Mouse (Mus musculus): ENCODE data around the gene Morn1.

Gene Morn1

DNA sequence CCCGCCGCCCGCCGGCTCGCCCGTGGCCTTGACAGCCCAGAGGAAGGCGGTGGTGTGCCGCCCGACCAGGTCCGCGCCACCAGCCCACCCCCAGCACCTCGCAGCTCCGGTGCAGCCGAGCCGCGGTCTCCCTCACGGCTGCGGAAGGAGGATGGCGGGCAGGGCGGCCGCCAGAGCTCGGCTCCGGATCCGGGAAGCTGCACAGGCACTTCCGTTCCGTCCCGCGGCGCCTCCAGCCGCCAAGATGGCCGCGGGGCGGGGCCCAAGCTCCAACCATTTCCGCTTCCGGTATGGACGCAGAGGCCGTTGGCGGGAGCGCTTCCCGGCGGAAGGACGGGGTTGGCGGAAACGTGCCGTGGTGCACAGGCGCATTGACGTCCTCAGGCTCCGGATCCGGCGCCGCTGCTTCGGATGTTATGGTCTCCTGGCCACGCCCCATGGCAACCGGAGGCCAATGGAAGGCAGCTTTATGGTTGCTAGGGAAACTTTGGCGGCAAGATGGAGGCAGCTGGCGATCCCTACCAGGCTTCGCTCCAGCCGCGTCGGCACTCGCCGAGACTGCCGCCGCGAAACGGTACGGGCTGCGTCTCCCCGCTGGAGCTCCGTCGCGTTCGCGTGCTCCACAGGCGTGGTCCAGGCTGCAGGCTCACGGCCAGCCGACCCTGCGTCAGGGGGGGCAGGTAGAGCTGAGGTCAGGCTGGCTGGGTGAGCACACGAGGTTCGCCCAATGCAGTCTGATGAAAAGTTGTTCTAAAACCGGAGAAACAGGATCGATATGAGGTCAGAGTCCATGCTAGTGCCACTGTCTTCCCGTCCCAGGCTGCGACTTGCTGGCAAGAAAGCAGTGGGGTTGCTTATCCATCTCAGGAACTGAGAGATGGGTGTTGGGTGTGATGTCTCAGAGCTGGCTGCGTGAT is at the start of gene Morn1, which contains the start of gene Rer1:
Gene Morn1 (plus strand): TSS at position 470 of the 917 bp plus-strand sequence.
Gene Rer1 (minus strand): TSS at position 275 of the 917 bp plus-strand sequence.
- DNase-seq (ENCODE audit: low spot score in 2 of 2), result peak; percentile 100

DNA sequence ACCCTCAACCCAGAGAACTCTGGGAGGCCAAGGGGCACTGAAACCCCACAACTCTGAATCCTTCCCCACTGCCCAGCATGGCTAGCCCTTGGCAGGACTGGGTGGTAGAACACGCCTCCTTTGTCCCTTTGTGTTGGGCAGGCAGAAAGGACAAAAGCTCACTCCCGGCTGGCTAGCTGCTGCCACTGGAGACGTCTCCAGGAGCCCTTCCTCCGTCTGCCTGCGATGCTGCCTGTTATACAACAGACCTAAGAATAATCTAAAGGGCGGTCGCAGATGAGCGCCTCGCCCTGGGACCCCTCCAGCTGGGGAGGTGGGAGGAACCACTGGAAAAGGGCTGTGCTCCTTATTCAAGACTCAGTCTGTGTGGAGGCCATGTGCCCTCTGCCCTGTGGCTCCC is 46.2 kb upstream of the Morn1 start:
- no peak for DNase-seq (ENCODE audit: low spot score in 2 of 2)

DNA sequence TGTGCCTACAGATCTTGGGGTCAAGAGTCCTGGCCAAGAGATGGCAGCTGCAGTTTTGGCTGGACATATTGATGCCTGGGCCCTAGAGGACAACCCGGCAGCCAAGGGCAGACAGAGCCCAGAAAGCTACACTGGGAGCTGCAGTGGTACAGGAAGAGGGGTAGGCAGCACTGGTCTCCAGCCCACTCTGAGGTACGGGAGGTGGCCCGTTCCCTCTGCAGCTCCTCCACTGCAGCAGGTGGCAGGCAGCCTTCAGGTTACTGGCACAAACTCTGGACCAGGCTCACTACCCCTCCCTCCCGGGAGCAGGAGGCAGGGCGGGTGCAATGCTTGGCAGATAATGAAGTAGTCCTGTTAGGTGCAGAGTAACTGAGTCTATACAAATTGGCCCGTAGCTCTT is 45.7 kb upstream of the Morn1 start:
- no peak for DNase-seq (ENCODE audit: low spot score in 2 of 2)

DNA sequence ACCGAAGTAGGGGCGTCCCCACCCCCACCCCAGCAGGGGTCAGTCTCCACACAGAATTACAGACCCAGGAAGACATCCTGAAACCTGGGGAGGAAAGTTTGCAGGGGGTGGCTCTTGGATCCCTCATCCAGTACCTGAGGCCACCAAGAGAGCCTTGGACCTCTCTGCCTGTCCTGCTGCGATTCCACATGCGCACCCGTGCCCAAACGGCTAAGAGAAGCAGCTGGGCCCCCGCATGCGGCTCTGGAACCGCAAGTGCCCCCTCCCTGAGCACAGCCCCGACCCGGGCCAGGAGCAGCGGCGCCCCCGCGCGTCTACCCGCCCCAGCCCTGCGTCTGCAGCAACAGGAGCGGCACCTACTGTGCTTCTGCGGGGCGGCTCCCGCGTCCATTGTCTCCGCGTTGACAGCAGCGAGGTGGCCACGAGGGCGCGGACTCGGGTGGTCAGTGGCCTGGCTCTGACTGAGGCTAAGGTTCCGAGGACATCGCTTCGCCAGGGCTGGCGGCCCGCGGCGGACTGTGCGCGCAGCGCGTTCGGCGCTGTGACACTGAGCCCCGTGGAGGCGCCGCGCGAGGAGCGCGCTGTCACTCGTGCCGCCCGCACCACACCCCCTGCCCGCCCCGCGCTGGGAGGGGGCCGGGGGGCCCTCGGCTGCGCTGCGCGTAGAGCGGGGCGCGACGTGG is 43.6 kb upstream of the Morn1 start:
- DNase-seq (ENCODE audit: low spot score in 2 of 2), result no peak

DNA sequence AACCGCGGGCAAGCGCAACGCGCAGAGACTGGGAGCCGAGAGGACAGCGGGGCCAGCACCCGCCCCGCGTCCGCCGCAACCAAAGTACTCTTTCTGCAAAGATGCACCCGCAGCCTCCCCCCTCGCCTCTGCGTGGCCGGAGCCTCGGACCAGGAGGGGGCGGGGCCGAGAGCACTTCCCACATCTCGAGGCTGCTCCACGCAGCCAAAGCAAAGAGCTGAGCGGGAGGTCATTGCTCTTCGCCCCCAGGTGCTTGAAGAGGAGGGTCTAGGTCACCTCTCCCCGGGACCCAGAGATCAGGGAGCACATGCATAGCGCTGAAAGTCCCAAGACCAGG is 43.1 kb upstream of the Morn1 start:
- no peak for DNase-seq (ENCODE audit: low spot score in 2 of 2)

DNA sequence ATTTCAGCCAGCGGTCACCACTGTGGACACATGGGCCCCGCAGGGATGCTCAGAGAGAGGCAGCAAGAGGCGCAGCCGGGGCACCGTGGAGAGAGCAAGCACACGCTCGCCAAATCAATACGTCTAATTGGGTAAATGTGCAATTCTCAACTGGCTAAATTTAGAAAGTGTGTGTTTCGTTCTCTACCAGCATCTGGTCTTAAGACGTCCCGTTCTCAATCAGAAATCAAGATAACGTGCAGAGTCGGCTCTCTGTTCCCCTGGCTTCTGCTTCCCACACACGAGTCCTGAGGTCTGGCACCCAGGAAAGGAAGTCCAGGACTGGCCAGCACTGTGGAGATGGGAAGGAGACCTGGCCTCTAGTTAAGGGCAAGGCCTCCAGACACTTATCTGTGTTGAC is 39.7 kb upstream of the Morn1 start:
- DNase-seq (ENCODE audit: low spot score in 2 of 2), result no peak

DNA sequence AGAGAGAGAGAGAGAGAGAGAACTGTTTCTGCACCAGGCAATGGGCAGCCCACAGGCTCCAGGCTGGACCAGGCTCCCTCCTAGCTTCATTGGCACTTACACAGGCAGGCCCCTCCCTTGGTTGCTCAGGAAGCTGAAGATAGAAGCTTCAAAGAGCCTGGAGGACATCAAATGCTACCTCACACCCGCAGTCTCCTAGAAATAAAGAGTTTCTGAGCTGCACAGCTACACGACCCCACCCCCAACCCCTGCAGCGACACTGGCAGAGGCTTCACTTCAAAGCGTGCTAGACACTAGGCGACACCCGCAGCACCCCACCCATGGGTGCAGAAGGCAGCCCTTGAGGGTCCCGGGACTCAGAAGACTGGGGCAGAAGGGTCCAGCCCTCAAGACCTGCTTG is 36.3 kb upstream of the Morn1 start:
- no peak for DNase-seq (ENCODE audit: low spot score in 2 of 2)

DNA sequence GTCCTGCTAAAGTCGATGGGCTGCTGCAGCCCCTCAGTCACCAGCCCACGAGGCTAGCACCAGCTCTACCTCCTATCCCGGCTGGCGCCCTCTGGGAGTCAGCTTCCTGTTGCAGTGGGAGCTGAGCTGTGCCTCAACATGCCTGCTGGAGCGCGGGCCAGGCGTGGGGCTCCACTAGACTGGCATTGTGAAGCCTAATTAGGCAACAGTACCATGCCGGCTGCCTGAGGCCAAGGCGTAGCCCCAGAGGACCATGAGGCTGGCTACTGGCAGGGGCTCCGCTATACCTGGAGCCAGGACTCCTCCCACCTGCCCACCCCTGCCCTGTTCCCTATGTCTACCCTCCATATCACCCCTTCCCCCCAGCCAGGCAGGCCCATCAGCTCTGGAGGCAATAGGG is 29.7 kb upstream of the Morn1 start, which contains the start of gene Plch2:
Gene Plch2 (minus strand): TSS at position 61 of the 400 bp plus-strand sequence.
- DNase-seq (ENCODE audit: low spot score in 2 of 2), result no peak

DNA sequence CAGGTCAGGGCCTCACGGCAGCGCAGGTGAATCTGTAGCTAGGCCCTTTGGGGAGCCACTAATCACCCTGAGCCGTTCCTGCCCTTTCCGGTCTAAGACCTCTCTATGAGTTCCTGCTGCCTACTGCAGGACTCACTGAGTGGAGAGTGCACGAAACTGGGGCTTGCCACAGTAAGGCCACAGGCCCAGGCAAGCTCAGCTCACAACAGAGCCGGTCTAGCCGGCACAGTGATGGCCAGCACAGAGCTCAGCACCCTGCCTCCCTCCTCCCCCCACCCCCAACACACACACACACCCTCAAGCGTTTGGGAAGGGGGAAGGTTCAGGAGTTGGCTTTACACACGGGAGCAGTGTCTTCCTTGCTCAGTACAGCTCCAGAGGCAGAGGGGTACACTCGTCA is 28.1 kb upstream of the Morn1 start:
- DNase-seq (ENCODE audit: low spot score in 2 of 2), result no peak

DNA sequence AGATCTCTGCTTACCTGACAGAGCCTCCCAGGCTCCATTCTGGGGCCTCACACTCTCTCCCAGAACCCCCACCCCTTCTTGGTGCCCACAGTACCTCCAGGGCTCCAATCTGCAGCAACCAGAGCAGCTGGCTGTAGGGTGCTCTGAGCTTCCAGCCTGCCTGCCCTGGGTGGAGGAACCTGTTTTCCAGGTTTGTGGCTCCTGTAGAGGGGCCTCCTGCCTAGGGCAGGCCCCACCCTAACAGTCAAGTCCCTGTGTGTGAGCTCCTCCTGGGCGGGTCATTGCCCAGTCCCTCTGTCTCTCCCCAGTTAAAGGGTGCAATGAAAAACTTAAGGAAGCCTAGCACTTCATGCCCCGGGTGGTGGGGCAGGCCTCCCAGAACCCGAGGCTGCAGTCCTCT is 22.5 kb upstream of the Morn1 start:
- no peak for DNase-seq (ENCODE audit: low spot score in 2 of 2)

DNA sequence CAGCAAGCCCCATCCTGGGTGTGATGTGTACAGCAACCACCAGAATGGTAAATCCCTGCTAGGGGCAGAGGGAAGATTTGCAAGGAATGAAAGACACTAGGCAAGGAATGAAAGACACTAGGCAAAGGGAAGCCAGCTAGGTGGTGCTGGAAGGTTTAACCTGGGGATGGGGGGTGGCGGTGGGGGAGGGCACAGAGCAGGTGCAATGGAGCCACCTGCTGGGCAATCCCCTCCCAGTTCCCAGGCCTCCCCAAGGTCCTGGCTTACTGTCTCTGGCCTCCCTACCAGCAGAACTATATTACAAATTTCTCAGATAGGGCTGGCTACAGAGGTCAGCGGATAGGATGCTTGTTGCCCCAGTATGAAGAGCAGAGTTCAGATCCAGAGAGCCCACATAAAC is 21.9 kb upstream of the Morn1 start:
- no peak for DNase-seq (ENCODE audit: low spot score in 2 of 2)

DNA sequence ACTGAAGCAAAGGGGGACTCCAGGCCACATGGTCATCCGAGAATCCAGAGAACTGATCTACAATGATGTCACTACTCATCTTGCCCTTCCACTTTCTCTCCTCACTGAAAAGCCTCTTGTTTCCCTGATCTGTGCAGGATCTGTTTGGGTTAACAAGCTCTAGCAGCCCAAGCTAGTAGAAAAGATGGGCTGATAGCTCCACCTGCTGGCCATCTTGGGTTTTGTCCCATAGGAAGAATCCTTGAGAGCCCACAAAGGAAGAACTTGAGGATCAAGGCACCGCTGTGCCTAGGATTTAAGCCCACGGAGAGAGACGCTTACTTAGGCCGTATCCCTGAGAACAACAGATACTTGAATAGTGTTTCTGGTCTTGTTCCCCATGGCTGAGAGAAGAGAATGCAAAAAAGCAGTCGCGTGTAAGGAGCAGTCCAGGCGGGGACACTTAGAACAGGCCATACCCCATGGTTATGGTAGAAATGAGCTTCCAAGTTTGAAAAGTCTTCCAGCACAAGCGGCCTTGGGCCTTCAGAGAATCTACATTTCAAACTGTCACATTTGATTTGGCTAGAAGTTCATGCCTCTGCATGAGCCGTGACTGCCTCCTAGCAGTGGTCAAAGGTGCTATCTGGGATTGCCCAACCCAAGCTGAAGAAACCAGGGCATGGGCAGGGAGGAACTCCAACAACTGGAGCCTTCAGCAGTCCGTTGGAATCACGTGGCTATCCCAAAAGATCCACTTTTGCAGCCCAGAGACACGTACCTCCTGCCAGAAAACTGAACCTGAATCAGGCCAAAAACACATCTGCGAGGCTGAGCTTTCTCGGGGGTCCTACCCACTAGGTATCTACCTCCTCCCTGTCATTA is 20.2 kb upstream of the Morn1 start:
- peak; percentile 92 to 96 for DNase-seq (ENCODE audit: low spot score in 2 of 2)

DNA sequence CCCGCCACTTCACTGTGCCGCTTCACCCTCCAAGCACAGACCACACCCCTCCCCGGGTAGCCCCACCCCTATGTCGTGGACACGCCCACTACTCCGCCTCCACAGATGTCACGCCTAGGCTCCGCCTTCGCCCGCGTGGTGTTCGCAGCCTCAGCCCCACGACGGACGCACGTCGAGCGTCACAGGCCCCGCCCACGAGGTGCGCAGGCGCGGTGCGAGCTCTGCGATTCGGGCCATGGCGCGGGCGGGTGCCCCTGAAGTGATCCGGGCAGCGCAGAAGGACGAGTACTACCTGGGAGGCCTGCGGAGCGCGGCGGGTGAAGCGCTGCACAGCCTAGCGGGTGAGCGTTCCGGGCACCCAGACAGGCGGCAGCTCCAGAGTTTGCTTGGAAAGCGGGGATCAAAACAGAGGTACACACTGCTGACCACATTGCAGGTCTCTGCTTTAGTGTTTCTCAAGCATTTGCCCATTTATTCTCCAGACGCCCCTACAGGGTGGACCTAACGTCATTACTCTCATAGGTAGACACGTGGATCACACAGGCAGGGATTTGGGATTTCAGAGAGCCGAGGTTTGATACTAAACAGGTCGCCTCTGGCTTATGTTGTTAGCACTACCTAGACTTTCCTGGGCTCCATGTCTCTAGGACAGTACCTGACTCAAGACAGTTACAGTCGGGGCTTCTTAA is 19.4 kb upstream of the Morn1 start, which contains the start of gene Pex10:
Gene Pex10 (plus strand): TSS at position 183 of the 689 bp plus-strand sequence.
- peak; percentile 86 to 93 for DNase-seq (ENCODE audit: low spot score in 2 of 2)

DNA sequence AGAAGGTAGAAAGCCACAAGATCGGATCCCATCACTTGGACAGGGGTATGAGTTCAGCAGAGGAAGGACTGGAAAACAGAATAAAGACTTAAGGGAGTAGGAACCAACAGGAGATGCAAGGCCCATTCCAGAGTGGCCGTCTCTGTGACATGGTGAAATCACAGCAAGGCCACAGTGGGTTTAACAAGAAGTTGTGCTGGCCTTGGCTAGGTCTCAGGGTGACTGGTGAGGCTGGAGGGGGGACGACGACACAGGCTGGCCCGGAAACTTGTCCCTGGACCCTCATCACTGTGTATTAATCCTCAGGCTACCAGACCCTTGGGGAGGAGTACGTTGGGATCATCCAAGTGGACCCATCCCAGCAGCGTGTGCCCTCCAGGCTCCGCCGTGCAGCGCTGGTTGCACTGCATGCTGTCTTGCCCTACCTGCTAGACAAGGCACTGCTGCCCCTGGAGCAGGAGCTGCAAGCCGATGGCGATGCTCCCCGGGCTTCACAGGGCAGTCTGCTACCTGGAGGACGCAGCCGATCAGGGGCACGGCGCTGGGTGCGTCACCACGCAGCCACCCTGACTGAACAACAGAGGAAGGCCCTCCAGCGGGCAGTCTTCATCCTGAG is 17.9 kb upstream of the Morn1 start:
- no peak for DNase-seq (ENCODE audit: low spot score in 2 of 2)

DNA sequence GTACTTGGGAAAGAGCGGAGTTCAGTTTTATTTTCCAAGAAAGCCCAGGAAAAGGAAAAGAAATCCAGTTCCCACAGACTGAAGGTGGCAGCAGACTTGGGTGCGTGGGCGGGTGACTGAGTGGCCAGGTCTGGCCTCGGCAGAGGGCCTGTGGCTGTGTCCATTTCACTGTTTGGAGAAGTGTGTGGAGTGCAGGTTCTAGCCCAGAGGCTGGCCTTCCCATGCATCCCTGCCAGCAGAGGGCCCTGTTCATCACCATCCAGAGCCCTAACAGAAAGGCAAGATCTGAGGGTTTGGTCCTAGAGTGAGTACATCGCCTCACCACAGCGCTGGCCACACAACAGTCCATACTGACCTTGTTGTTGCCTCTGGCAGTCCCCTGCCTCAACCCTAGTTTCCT is 17.2 kb upstream of the Morn1 start:
- peak in 1 of 2 experiments; percentile 28 for DNase-seq (ENCODE audit: low spot score in 2 of 2)

DNA sequence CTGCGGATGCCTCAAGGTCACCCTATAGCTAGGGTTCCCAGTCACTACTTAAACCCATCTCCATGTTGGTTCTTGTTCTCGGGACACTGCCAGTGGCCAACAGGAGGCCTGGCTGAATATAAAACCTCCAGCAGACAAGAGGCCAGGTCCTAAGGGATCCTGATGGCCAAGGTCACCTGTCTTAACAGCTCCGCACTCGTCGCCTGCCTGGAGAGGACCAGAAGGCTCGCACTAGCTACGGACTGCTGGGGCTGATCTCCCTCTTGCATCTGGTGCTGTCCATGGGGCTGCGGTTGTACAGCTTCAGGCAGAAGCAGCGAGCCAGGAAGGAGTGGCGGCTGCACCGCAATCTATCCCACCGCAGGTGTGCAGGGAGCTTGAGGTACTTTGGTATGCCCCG is 16.2 kb upstream of the Morn1 start:
- no peak for DNase-seq (ENCODE audit: low spot score in 2 of 2)

DNA sequence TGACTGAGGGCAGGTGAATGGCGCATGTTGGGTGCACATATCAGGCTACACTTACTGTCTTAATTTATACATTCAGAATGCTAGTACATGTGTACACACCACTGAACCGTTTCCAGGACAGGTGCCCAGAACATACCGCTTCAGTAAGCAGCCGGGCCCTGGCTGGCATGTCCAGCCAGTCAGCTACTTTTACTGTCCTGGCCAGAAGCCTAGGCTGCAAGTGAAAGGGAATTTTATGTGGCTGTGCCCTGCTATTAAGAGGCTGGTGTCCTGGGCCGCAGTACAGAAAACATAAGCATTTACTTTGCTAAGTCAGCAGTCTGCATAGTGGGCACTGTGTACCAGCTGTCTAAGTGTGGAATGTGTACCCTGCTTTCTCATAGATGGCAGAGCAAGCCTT is 15.5 kb upstream of the Morn1 start:
- no peak for DNase-seq (ENCODE audit: low spot score in 2 of 2)

DNA sequence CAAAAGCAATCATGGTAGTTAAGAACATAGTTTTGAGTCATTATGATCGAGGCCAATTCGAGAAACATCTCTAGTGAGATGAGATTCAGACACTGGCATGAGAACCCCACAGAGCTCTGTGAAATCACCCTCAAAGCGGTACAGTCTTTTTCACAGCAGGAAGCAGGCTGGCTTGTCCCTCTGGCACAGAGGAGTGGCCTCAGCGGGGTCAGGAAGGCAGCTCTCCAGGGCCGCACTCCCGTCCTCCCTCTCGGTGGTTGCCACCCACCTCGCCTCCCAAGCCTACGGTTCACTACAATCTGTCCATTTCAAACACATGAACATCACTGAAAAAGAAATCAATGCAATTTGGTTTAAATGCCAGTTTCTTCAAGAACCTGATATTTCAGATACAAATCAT is 12.0 kb upstream of the Morn1 start:
- no peak for DNase-seq (ENCODE audit: low spot score in 2 of 2)

DNA sequence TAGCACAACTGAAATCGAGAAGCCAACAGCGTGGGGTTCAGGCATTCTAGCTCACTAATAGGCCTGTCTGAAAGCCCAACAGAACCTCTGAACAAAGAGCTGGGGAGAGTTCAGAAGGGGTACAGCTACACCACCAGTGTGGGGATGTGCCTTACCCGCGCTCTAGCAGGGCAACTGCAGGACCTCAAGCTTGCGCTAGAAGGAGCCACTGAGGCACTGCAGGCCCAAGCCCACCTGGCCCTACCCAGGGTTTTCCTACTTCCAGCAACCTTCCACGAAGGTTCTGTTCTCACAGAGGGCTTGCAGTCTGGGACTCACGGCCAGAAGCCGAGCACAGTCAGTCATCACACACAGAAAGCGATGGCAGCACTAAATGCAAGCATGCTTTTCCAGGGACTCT is 11.2 kb upstream of the Morn1 start:
- DNase-seq (ENCODE audit: low spot score in 2 of 2), result no peak

DNA sequence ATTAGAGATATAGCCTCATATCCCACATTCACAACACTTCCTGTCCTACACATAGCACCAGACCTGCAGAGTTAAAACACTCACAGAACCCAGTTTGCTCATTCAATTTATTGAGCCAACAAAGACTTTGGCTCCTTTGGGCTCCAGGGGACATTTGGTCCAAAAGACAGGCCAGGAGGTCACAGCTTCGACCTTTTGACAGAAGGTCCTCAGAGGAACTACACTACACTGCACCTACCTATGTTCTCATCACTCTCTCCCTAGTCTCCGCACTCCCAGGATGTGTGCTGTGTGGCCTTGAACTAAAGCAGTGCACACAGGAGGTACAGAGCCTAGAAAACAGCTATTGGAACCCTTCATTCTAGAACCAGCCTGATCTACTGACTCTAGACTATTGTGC is 10.6 kb upstream of the Morn1 start:
- DNase-seq (ENCODE audit: low spot score in 2 of 2), result no peak

DNA sequence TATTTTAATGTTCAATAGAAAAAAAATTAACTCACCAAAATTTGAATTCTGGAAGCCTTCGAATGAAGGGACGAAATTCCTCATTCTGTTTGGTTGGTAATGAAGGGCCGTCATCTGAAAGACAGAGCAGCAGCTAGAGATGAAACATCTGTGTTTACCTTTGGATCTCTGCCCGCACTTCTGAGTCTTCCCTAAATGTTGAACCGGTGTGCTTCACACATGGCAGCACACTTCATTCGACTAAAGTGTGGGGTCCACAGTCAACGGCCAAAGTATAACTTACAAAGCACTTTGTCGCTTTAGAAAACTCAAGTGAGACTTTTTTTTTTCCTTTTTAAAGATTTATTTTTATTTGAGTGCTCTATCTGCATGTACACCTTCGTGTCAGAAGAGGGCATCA is 9.7 kb upstream of the Morn1 start:
- no peak for DNase-seq (ENCODE audit: low spot score in 2 of 2)
